Mouse (Mus musculus): ENCODE results near the gene Olfr301. TPM values are rescaled to one million over a fixed set of nuclear protein-coding genes. Genes with fewer than 3 reads are reported as not detected.

The Olfr301 gene
- not detected for total RNA-seq (2021)
- long read RNA-seq, experiment 1 = 0 reads
- long read RNA-seq, experiment 2 = 0 reads

DNA sequence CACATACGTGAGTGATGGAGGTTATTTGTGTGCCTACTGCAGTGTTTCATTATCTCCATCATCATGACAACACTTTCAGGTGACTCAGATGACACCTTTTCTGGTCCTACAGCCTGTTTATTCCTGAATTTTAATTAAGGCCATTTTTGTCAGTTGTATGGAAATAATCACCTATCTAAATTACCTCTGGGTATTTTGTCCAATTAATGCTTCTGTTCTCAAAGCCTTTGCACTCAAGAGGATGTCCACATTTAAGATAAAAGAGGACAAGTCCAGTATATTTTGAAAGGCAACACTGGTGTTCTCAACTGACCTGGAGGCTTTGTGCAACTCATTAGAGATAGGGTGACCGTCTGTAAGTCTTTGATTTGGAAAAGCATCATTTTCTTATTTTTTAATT is at the start of gene Olfr301:
Gene Olfr301, plus strand, starts transcription at position 301 of the 400 bp plus-strand sequence.
- intact Hi-C loops (cut with DNase I; ENCODE audit: low total_unique reads) = no loop called here
- DNase-seq = no peak

DNA sequence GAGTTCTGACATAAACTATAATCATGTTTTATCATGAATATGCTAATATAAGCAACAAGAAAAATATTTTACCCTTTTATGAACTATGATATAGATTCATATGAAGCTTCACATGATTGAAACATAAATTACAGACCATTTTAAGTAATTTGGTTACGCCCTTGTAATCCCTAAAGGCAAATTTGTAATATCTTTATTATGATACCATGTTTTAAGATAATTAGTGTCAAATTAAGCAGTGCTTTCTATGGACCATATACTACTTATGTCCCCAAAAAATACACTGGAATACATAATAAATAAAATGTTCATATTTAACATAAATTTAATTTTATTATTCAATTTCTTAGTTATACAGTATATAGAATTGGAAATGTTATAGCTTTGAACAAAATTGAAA is 36.8 kb upstream of the Olfr301 start, which contains the start of gene Olfr305:
Gene Olfr305, minus strand, starts transcription at position 101 of the 400 bp plus-strand sequence.
- intact Hi-C loops (cut with DNase I; ENCODE audit: low total_unique reads) = no loop called here
- no peak for DNase-seq

DNA sequence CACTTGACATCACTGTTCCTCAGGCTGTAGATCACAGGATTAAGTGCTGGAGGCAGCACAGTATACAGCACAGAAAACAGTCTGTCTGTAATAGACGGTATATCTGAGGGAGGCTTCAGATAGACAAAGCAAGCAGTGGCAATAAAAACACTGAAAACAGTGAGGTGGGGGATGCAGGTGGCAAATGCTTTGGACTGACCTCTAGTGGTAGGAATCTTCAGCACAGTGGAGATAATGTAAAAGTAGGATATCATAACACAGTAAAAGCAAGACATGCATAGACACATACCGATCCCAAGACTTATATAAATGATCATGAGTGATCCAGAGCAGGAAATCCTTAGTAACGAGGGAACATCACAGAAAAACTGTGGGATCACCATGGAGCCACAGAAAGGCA is 17.9 kb upstream of the Olfr301 start:
- no peak for DNase-seq
- intact Hi-C loops (cut with DNase I; ENCODE audit: low total_unique reads) = no loop called here

DNA sequence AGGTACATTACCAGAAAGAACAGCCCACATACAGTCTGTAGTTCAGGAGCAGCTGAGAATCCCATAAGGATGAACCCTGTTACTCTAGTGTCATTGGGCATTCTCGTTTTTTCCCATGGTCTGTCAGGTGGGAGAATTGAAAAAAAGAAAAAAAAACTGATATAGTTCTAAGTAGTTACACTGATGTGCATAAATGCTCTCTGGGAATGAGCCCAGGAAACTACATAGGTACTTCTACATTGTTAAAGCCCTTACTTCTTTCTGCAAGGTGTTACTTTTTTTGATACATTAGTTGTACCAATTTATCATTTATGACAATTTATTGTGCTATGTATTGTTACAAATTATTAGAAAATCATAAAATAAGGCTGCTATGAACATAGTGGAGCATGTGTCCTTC is 17.1 kb upstream of the Olfr301 start, which contains the start of gene Olfr304:
Gene Olfr304, minus strand, starts transcription at position 101 of the 400 bp plus-strand sequence.
- no peak for DNase-seq
- intact Hi-C loops (cut with DNase I; ENCODE audit: low total_unique reads) = no loop called here

DNA sequence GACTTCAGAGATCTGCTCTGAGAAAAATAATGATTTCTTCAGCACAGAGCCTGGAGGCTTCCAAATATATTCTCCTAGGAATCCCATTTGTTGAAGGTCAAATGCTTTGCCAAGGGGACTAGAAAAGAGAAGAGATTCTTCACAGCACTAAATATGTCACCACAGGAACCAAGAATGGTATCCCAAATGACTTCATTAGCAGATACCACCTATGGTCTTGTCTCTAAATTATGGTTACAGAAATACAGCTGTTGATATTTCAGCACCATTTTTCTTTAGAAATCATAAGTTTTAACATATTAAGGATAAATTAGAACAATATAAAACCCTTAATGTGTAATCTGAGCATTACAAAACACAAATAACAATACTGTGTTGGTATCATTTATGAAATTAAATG is 6.0 kb upstream of the Olfr301 start, which contains the start of gene Olfr303:
Gene Olfr303, minus strand, starts transcription at position 101 of the 400 bp plus-strand sequence.
- intact Hi-C loops (cut with DNase I; ENCODE audit: low total_unique reads) = no loop called here
- DNase-seq = no peak

DNA sequence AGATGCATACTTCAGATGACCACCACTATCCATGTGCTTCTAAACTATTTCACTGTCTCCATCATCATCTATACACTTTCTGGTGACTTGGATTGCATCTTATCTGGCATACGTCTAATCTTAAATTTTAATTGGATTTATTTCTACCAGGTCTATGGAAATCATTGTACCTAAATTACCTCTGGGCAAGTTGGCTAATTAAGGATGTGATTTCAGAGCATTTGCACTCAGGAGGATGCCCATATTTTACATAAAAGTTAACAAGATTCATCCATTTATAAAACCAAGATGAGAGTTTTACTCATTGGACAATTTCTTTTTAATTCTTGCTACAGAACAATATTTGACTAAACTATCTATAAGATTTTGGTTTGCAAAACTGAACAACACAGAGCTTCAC is 56.0 kb downstream of the Olfr301 start, which contains the start of gene Olfr299:
Gene Olfr299, plus strand, starts transcription at position 301 of the 400 bp plus-strand sequence.
- intact Hi-C loops (cut with DNase I; ENCODE audit: low total_unique reads) = no loop called here
- DNase-seq = no peak

Other genes with a start within 250 kb of the Olfr301 start
- gene Vmn2r75, start 232.1 kb upstream of the Olfr301 start, total RNA-seq (2021) = not detected
- not detected for gene Vmn2r76, start 157.5 kb upstream of the Olfr301 start, total RNA-seq (2021)
- gene Olfr310, start 126.7 kb upstream of the Olfr301 start, total RNA-seq (2021) = not detected
- gene Olfr309, start 90.1 kb upstream of the Olfr301 start, total RNA-seq (2021) = not detected
- not detected for gene Olfr308, start 78.2 kb upstream of the Olfr301 start, total RNA-seq (2021)
- not detected for gene Olfr307, start 66.3 kb upstream of the Olfr301 start, total RNA-seq (2021)
- not detected for gene Olfr305, start 36.9 kb upstream of the Olfr301 start, total RNA-seq (2021)
- not detected for gene Olfr304, start 17.2 kb upstream of the Olfr301 start, total RNA-seq (2021)
- gene Olfr303, start 6.1 kb upstream of the Olfr301 start, total RNA-seq (2021) = not detected
- gene Olfr299, start 56.1 kb downstream of the Olfr301 start, total RNA-seq (2021) = not detected
- gene Olfr298, start 88.6 kb downstream of the Olfr301 start, total RNA-seq (2021) = not detected
- gene Olfr297, start 116.1 kb downstream of the Olfr301 start, total RNA-seq (2021) = not detected
- not detected for gene Olfr295, start 180.0 kb downstream of the Olfr301 start, total RNA-seq (2021)
- gene Olfr294, start 212.8 kb downstream of the Olfr301 start, total RNA-seq (2021) = not detected
- gene Olfr293, start 245.2 kb downstream of the Olfr301 start, total RNA-seq (2021) = not detected